Mouse (Mus musculus) hindbrain, embryonic 13.5 days (tissue): ENCODE measurements around the gene Cacna1a. TPM values are rescaled to one million over a fixed set of nuclear protein-coding genes. Genes with fewer than 3 reads are reported as not detected.

Source experiments
- ATAC-seq: fragments of 200-750 bp; cut with Nextera tagmentation; 2 replicates; pipeline ENCODE4 v1.8.0; 2017; ENCODE audit warnings: moderate TSS enrichment; ENCODE audit not compliant: low FRiP score
- H3K27ac ChIP-seq: fragments of 300-500 bp; sonication (generic); 2 replicates; pipeline ENCODE4 v1.5.1; 2015; ENCODE audit warnings: inconsistent platforms, mild to moderate bottlenecking, moderate library complexity
- H3K27me3 ChIP-seq: fragments of 300-500 bp; sonication (generic); 2 replicates; pipeline ENCODE4 v1.6.1; 2015; ENCODE audit warnings: mild to moderate bottlenecking, inconsistent platforms
- H3K36me3 ChIP-seq: fragments of 300-500 bp; sonication (generic); 2 replicates; pipeline ENCODE4 v1.6.1; 2015; ENCODE audit warnings: mild to moderate bottlenecking, inconsistent platforms
- H3K4me1 ChIP-seq: fragments of 300-500 bp; sonication (generic); replicated peaks from 2 replicates; pipeline ENCODE4 v1.6.1; 2015; ENCODE audit warnings: inconsistent platforms
- H3K4me2 ChIP-seq: fragments of 300-500 bp; sonication (generic); 2 replicates; pipeline ENCODE4 v1.6.1; 2015; ENCODE audit warnings: inconsistent platforms, mild to moderate bottlenecking, moderate library complexity
- H3K4me3 ChIP-seq: fragments of 300-500 bp; sonication (generic); 2 replicates; pipeline ENCODE4 v1.5.1; 2015; ENCODE audit warnings: mild to moderate bottlenecking, inconsistent platforms
- H3K9ac ChIP-seq: fragments of 300-500 bp; sonication (generic); 2 replicates; pipeline ENCODE4 v1.6.1; 2015; ENCODE audit warnings: mild to moderate bottlenecking, inconsistent platforms
- H3K9me3 ChIP-seq: fragments of 300-500 bp; sonication (generic); 2 replicates; pipeline ENCODE4 v1.6.1; 2016; ENCODE audit warnings: inconsistent platforms
- WGBS: fragments of 180-500 bp; shearing (Covaris S2); methylation state at CpG from one replicate; pipeline ENCODE4 v1.1.7; 2015; 5-methylcytosine and 5-hydroxymethylcytosine counted together
- polyA plus RNA-seq: library from polyadenylated mRNA; unstranded; fragments of >200 nt; fragmentation: Nextera tagmentation; extraction: Ambion mirVana; gene quantifications from 2 replicates; pipeline ENCODE4 v1.2.1, GENCODE M21; 2015

Cacna1a gene
- polyA plus RNA-seq, 1 experiment from 2014 or later, result 20.9 TPM

DNA sequence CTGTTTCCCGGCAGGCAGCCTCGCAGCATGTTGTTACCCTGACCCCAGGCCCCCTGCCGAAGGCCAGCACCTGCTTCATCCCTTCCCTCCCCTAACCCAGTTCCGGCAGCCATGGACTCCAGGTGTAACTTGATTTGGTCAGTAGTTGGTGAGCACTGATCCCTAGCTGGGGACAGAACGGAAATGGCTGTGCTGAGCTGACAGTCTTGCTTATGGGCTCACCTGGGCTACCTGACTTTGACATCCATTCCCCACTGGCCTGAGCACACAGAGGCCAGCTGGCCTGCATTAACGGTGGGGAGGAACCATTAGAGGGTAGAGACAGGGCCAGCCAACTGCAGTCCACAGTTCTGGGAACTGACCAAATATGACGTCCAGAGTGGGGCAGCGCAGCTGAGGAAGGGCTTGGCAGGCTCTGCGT, 58.3 kb downstream of the Cacna1a start:
- Histone ChIP-seq H3K27ac (no peak overlapping the region), H3K9ac (no peak overlapping the region), H3K4me1 (peaks cover 13% of the 10 kb centered on the region), H3K9me3 (no peaks in the 10 kb centered on the region), H3K4me2 (no peak overlapping the region), H3K36me3 (peaks cover 57% of the 10 kb centered on the region), H3K27me3 (no peaks in the 10 kb centered on the region), H3K4me3 (no peak overlapping the region)
- no peak for ATAC-seq
- WGBS, result 90% methylated on average over 9 of the region's 9 CpGs

DNA sequence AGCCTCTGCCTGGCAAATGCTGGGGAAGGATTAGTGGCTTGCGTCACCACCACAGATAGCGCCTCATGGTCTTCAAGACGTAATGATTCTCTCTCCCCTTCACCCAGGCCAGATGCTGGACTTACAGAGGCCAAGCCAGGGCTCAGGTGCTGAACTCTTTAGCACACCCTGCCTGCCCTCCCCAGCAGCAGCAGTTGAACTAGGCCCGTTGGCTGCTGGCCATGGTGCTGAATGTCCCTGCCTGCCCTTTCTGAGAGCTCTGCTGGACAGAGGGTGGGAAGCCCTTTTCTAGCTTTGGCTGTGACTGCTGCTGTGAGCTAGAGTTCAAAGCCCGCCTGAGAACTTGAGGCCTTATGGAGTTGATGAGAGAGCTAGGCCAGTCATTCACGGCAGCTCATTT, 66.3 kb downstream of the Cacna1a start:
- 0 out of 2 replicates have a peak overlapping the region, but pooled peaks have one; percentile 3 for H3K27ac ChIP-seq
- H3K4me2 ChIP-seq, result no peak overlapping the region
- H3K27me3 ChIP-seq, result no peaks in the 10 kb centered on the region
- peaks cover 20% of the 10 kb centered on the region for H3K4me1 ChIP-seq
- H3K36me3 ChIP-seq, result peaks cover 13% of the 10 kb centered on the region
- no peak overlapping the region for H3K4me3 ChIP-seq
- WGBS, result 44% methylated on average over 6 of the region's 6 CpGs
- no peaks in the 10 kb centered on the region for H3K9me3 ChIP-seq
- H3K9ac ChIP-seq, result no peak overlapping the region
- no peak for ATAC-seq

DNA sequence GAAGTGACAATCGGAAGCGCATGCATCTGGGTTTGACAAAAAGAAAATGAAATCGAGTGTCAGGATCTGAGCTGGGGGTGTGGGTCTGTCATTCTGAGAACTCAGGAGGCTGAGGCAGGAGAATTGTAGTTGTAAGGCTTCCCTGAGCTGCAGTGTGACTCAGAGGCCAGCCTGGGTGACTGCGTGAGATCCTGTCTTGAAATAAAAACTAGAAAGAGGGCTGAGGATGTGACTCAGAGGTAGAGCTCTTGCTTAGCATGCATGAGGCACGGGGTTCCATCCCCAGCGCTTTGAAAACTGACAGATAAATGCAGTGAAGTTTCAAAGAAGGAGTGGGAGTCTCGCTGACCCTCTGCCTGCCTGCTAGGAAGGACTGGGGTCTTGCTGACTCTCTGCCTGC, 70.6 kb downstream of the Cacna1a start:
- Histone ChIP-seq H3K9ac (peak overlapping the region; percentile 29; the same call in 1 of the 2 replicates), H3K27me3 (no peaks in the 10 kb centered on the region), H3K27ac (peak overlapping the region; percentile 77), H3K4me3 (no peak overlapping the region), H3K4me1 (peaks cover 26% of the 10 kb centered on the region), H3K36me3 (peaks cover 40% of the 10 kb centered on the region), H3K9me3 (peaks cover 8% of the 10 kb centered on the region), H3K4me2 (no peak overlapping the region)
- ATAC-seq, result no peak
- 62% methylated on average over 7 of the region's 7 CpGs for WGBS

DNA sequence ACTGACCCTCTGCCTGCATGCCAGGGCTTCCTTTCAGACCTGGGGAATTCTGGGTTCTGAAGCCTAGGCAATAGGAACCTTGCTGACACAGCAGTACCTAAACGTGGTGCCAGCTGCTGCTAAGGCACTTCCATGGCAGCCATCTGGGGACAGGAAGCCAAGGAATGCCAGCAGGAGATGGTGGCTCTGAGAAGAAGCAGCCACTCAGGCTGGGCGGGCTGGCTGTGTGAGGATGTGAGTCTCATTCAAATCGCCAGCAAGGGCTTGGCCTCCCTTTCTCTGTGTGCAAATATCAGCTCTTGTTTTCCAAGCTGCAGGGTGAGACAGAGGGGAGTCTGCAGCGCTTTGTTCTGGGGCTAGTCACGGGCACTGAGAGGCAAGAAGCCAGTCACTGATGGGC, 71.0 kb downstream of the Cacna1a start:
- Histone ChIP-seq H3K4me1 (peaks cover 26% of the 10 kb centered on the region), H3K36me3 (peaks cover 44% of the 10 kb centered on the region), H3K4me3 (no peak overlapping the region), H3K9me3 (peaks cover 8% of the 10 kb centered on the region), H3K9ac (peak overlapping the region; percentile 29; the same call in 1 of the 2 replicates), H3K27me3 (no peaks in the 10 kb centered on the region), H3K27ac (peak overlapping the region; percentile 77), H3K4me2 (no peak overlapping the region)
- 7% methylated on average over 5 of the region's 5 CpGs for WGBS
- peak; percentile 58 for ATAC-seq

DNA sequence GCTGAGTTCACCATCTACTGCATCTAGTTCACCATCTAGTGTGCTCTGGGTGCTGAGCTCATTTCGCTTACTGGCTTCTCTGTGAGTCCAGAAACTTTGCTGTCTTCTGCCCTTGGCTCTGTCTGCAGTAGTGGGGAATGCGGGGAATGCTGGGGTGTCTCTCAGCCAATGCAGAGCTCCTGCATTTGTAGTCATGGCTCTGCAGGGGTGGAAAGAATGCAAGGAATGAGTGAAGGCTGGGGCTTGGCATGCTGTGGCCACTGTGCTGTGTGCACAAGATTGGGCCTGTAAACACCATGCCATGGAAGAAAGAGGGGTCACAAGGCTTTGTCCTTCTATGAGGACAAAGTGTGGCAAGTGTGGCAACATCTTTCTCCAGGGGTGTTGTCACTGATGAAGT, 72.5 kb downstream of the Cacna1a start:
- H3K4me1 ChIP-seq, result peaks cover 26% of the 10 kb centered on the region
- WGBS, result 86% methylated on average over 2 of the region's 2 CpGs
- H3K4me3 ChIP-seq, result no peak overlapping the region
- H3K36me3 ChIP-seq, result peaks cover 49% of the 10 kb centered on the region
- peaks cover 8% of the 10 kb centered on the region for H3K9me3 ChIP-seq
- no peak overlapping the region for H3K9ac ChIP-seq
- no peaks in the 10 kb centered on the region for H3K27me3 ChIP-seq
- H3K4me2 ChIP-seq, result no peak overlapping the region
- peak overlapping the region; percentile 40; the same call in 1 of the 2 replicates for H3K27ac ChIP-seq
- no peak for ATAC-seq

DNA sequence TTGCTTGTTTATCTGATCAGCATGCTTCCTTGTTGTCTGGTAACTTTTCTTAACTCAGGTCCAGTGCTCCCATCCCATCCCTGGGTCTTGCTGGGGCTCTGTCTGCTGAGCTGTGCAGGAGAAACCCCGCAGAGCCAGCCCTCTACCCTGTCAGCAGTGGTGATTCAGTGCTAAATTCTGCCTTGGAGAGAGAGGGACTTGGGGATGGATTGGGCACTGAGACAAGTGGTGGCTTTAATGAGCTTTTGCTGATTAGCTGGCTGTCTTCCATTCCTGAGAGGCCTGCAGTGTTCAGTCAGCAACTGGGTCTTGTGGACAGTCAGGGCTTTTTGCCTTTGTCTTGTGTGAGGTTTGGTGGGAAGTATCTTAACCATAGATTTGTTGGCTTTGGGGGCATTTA, 78.7 kb downstream of the Cacna1a start:
- H3K27ac ChIP-seq, result peak overlapping the region; percentile 56; the same call in 1 of the 2 replicates
- no peak overlapping the region for H3K9ac ChIP-seq
- H3K9me3 ChIP-seq, result no peaks in the 10 kb centered on the region
- H3K4me1 ChIP-seq, result peaks cover 9% of the 10 kb centered on the region
- 41% methylated on average over 1 of the region's 1 CpGs for WGBS
- no peak overlapping the region for H3K4me2 ChIP-seq
- no peaks in the 10 kb centered on the region for H3K27me3 ChIP-seq
- no peak overlapping the region for H3K4me3 ChIP-seq
- ATAC-seq, result no peak
- peaks cover 39% of the 10 kb centered on the region for H3K36me3 ChIP-seq

DNA sequence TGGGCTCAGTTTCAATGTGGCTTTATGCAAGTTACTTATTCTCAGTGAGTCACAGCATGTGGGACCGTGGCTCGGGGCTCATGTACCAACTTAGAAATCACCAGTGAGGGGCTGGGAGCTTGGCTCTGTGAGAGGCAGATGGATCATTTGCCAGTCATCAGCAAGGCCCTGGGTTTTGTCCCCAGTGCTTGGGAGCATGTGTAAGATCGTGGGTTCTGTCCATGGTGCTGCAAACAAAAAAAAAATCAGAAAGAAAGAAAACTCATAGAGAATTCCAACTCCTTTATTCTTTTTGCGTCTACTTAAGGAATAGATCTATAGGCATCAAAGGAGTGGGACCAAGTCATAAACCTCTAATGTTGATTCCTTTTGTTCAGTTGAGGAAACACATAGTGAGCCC, 80.8 kb downstream of the Cacna1a start:
- no peak overlapping the region for H3K4me2 ChIP-seq
- H3K27ac ChIP-seq, result no peak overlapping the region
- no peak overlapping the region for H3K4me3 ChIP-seq
- no peaks in the 10 kb centered on the region for H3K9me3 ChIP-seq
- peaks cover 22% of the 10 kb centered on the region for H3K36me3 ChIP-seq
- ATAC-seq, result no peak
- H3K27me3 ChIP-seq, result no peaks in the 10 kb centered on the region
- no peak overlapping the region for H3K9ac ChIP-seq
- WGBS, result 93% methylated on average over 4 of the region's 4 CpGs
- peaks cover 9% of the 10 kb centered on the region for H3K4me1 ChIP-seq

DNA sequence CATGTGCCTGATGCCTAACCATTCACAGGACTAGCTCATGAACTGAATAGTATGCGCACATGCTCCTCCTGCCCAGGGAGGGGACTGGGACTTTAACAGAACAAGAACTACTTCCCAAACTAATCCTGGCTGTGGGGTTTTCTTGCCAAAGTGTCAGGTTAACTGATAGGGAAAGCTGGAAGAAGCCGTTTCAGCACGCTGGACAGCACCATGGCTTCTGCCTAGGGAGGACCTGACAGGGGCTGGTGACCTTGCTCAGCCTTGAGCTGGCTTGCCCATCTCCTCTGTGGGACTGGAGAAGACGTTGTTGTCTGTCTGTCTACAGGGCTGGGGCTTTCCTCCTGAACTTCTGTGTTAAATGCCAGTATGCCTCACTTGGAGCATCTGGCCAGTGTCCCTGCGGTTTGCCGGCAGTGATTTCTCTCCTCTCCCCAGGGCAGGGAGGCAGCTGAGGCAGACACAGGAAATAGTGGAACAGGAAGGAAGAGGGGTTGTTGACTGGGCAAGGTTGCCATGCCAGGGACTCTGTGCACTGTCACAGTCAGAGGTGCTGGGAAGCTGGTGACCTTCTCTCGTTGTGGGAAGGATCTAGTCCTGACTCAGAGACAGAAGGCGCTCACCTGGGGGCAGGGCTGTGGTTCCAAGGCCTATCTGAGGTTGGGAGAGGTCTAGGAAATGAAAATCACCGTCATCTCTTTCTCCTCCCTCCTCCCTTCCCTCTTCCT, 83.2 kb downstream of the Cacna1a start:
- Histone ChIP-seq H3K36me3 (peaks cover 9% of the 10 kb centered on the region), H3K4me1 (peaks cover 9% of the 10 kb centered on the region), H3K27ac (peak overlapping the region; percentile 44; the same call in 1 of the 2 replicates), H3K4me3 (no peak overlapping the region), H3K9ac (no peak overlapping the region), H3K9me3 (no peaks in the 10 kb centered on the region), H3K27me3 (no peaks in the 10 kb centered on the region), H3K4me2 (no peak overlapping the region)
- ATAC-seq, result no peak
- 51% methylated on average over 9 of the region's 9 CpGs for WGBS

DNA sequence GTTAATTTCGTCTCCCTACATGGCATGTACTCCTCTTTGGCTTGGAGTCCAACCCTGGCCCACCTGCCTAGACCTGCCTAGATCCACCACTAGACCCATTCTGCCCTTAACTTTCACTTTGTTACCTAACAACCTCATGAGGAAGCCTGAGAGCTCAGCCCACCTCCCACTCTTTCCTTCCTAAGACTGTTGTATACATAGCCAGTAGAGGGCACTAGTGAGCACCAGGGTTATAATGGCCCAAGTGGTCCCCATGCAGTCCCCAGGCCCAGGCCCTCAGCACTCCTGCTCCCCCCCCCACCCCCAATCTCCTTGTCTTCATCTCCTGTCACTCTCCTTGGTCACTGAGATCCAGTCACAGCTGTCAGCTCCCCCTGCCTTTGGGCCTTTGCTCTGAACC, 86.2 kb downstream of the Cacna1a start:
- Histone ChIP-seq H3K4me1 (peaks cover 12% of the 10 kb centered on the region), H3K9me3 (no peaks in the 10 kb centered on the region), H3K4me2 (no peak overlapping the region), H3K36me3 (peaks cover 4% of the 10 kb centered on the region), H3K27ac (no peak overlapping the region), H3K9ac (no peak overlapping the region), H3K4me3 (no peak overlapping the region), H3K27me3 (no peaks in the 10 kb centered on the region)
- 84% methylated on average over 1 of the region's 1 CpGs for WGBS
- ATAC-seq, result no peak

DNA sequence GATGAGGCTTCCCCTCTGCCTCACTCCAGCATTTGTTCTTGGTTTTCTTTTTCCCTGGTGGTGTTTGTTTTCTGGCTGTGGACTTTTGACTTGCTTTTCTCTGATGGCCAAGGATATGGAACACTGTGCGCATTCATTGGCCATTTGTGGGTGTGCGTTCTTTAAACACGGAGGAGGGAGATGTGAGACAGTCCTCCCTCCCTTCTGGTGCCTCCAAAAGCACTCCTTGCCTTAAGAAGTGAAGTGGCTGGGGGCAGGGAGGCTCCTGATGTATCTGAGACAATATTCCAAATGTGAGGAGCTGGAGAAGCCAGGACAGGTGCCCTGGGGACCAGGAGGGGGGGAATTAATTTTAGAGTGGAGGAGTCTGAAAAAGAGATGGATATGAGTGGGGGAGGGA, 89.1 kb downstream of the Cacna1a start:
- no peak for ATAC-seq
- WGBS, result 82% methylated on average over 3 of the region's 3 CpGs
- H3K36me3 ChIP-seq, result peaks cover 11% of the 10 kb centered on the region

DNA sequence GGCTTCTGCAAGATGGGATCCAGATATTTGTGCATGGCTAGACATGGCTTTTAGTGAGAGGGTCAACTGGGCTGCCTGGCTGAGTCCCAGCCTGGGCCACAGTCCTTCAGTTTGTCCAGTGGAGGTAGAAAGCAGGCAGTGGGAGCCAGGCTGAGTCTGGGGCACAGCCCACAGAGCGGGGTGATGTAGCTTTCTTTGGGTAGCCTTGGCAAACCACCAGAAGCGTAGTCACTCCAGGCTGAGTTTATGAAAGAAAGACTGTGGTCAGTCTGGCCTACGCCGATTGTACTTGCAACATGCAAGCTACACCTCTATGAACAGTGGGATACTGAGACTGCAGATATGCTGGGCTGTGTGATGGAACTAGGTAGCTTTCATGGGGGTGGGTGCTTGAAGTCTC, 94.8 kb downstream of the Cacna1a start:
- no peak overlapping the region for H3K27ac ChIP-seq
- peaks cover 6% of the 10 kb centered on the region for H3K36me3 ChIP-seq
- no peak overlapping the region for H3K4me3 ChIP-seq
- peaks cover 9% of the 10 kb centered on the region; the same call in 1 of the 2 replicates for H3K4me1 ChIP-seq
- ATAC-seq, result no peak
- no peaks in the 10 kb centered on the region for H3K27me3 ChIP-seq
- WGBS, result 98% methylated on average over 4 of the region's 4 CpGs
- no peak overlapping the region for H3K9ac ChIP-seq
- no peaks in the 10 kb centered on the region for H3K9me3 ChIP-seq
- no peak overlapping the region for H3K4me2 ChIP-seq

More for the DNA sequence above, 89.1 kb downstream of the Cacna1a start:
- H3K27me3 ChIP-seq, result no peaks in the 10 kb centered on the region
- H3K9ac ChIP-seq, result no peak overlapping the region
- no peaks in the 10 kb centered on the region for H3K9me3 ChIP-seq
- no peak overlapping the region for H3K27ac ChIP-seq
- no peak overlapping the region for H3K4me2 ChIP-seq
- no peak overlapping the region for H3K4me3 ChIP-seq
- peaks cover 7% of the 10 kb centered on the region; the same call in 1 of the 2 replicates for H3K4me1 ChIP-seq

DNA sequence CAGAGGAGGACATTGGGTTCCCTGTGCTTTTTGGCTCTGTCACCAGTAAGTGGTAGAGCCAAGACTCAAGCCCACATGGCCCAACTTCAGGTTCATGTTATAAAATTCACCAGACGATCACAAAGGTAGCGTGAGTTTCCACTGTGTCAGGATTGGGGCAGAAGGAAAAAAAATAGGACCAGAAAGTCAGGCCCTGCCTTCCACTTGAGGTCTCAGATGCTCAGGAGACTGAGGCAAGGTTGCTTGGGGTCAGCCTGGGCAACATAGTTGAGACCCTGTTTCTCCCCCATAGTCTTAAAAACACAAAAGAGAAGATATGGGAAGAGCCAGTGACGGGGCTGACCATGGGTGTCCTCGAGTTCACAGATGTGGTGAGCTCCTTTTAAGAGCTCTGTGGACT, 97.1 kb downstream of the Cacna1a start:
- H3K36me3 ChIP-seq, result peaks cover 6% of the 10 kb centered on the region; the same call in 1 of the 2 replicates
- peaks cover 9% of the 10 kb centered on the region; the same call in 1 of the 2 replicates for H3K4me1 ChIP-seq
- no peak overlapping the region for H3K4me3 ChIP-seq
- WGBS, result 93% methylated on average over 4 of the region's 4 CpGs
- no peak overlapping the region for H3K4me2 ChIP-seq
- H3K9me3 ChIP-seq, result no peaks in the 10 kb centered on the region
- ATAC-seq, result no peak
- no peak overlapping the region for H3K9ac ChIP-seq
- no peaks in the 10 kb centered on the region for H3K27me3 ChIP-seq
- no peak overlapping the region for H3K27ac ChIP-seq

DNA sequence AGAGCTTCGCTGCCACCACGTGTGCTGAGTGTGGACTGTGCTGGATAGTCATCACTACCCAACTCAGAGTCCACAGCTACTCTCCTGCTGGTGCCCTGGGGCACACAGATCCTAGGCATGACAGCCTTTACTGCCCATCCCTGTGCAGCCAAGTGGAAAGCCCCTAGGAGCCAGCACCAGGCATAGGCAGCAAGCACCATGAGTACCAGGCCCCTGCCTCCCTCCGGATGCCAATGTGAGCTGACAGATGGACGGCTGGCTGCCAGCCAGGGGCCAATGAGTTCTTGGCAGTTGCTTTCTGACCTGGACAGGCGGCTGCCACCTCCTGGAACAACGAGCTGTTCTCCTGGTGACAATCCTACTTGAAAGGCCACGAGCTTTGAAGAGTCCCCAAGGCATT, 97.6 kb downstream of the Cacna1a start:
- H3K9me3 ChIP-seq, result no peaks in the 10 kb centered on the region
- no peaks in the 10 kb centered on the region for H3K27me3 ChIP-seq
- no peak overlapping the region for H3K27ac ChIP-seq
- ATAC-seq, result peak; percentile 72
- no peak overlapping the region for H3K4me2 ChIP-seq
- H3K36me3 ChIP-seq, result peaks cover 6% of the 10 kb centered on the region; the same call in 1 of the 2 replicates
- WGBS, result 58% methylated on average over 7 of the region's 7 CpGs
- H3K9ac ChIP-seq, result no peak overlapping the region
- no peak overlapping the region for H3K4me3 ChIP-seq
- peaks cover 9% of the 10 kb centered on the region; the same call in 1 of the 2 replicates for H3K4me1 ChIP-seq
